Mouse (Mus musculus): ENCODE data around the gene Ccdc91. TPM values are rescaled to one million over a fixed set of nuclear protein-coding genes. Genes with fewer than 3 reads are reported as not detected.

The Ccdc91 gene
- total RNA-seq, 2 experiments from 2014 or later, result 4.9 to 20.5 TPM

GRCm38 (mm10) chr6:147559316-147559715 lies 83.7 kb downstream of the Ccdc91 start:
- no peak for ATAC-seq (replicated peaks; ENCODE audit: low FRiP score, low TSS enrichment, poor library complexity, severe bottlenecking)

GRCm38 (mm10) chr6:147560436-147560835 lies 84.8 kb downstream of the Ccdc91 start:
- ATAC-seq (replicated peaks; ENCODE audit: low FRiP score, low TSS enrichment, poor library complexity, severe bottlenecking), result no peak

GRCm38 (mm10) chr6:147569246-147569645 lies 93.6 kb downstream of the Ccdc91 start:
- no peak for ATAC-seq (replicated peaks; ENCODE audit: low FRiP score, low TSS enrichment, poor library complexity, severe bottlenecking)

GRCm38 (mm10) chr6:147573137-147573536 lies 97.5 kb downstream of the Ccdc91 start:
- ATAC-seq (replicated peaks; ENCODE audit: low FRiP score, low TSS enrichment, poor library complexity, severe bottlenecking), result no peak

- no peak for ATAC-seq (replicated peaks; ENCODE audit: low FRiP score, low TSS enrichment, poor library complexity, severe bottlenecking)
Observed at GRCm38 (mm10) chr6:147574454-147575182, 99.0 kb downstream of the Ccdc91 start.

- ATAC-seq (replicated peaks; ENCODE audit: low FRiP score, low TSS enrichment, poor library complexity, severe bottlenecking), result no peak
Observed at GRCm38 (mm10) chr6:147575183-147575784, 99.7 kb downstream of the Ccdc91 start.

- no peak for ATAC-seq (replicated peaks; ENCODE audit: low FRiP score, low TSS enrichment, poor library complexity, severe bottlenecking)
Observed at GRCm38 (mm10) chr6:147587675-147588074, 112.0 kb downstream of the Ccdc91 start.

GRCm38 (mm10) chr6:147606666-147607065 lies 131.0 kb downstream of the Ccdc91 start:
- peak; percentile 53; the same call in 1 of the 2 replicates for ATAC-seq (replicated peaks; ENCODE audit: low FRiP score, low TSS enrichment, poor library complexity, severe bottlenecking)

- no peak for ATAC-seq (replicated peaks; ENCODE audit: low FRiP score, low TSS enrichment, poor library complexity, severe bottlenecking)
Observed at GRCm38 (mm10) chr6:147607613-147608012, 132.0 kb downstream of the Ccdc91 start.

GRCm38 (mm10) chr6:147615306-147615705 lies 139.7 kb downstream of the Ccdc91 start:
- ATAC-seq (replicated peaks; ENCODE audit: low FRiP score, low TSS enrichment, poor library complexity, severe bottlenecking), result no peak

- ATAC-seq (replicated peaks; ENCODE audit: low FRiP score, low TSS enrichment, poor library complexity, severe bottlenecking), result peak; percentile 78
Observed at GRCm38 (mm10) chr6:147623142-147623541, 147.5 kb downstream of the Ccdc91 start.

GRCm38 (mm10) chr6:147636464-147636863 lies 160.8 kb downstream of the Ccdc91 start:
- no peak for ATAC-seq (replicated peaks; ENCODE audit: low FRiP score, low TSS enrichment, poor library complexity, severe bottlenecking)

GRCm38 (mm10) chr6:147643875-147644274 lies 168.2 kb downstream of the Ccdc91 start:
- no peak for ATAC-seq (replicated peaks; ENCODE audit: low FRiP score, low TSS enrichment, poor library complexity, severe bottlenecking)

- ATAC-seq (replicated peaks; ENCODE audit: low FRiP score, low TSS enrichment, poor library complexity, severe bottlenecking), result no peak
Observed at GRCm38 (mm10) chr6:147644391-147644790, 168.8 kb downstream of the Ccdc91 start.

GRCm38 (mm10) chr6:147646401-147646968 lies 170.9 kb downstream of the Ccdc91 start:
- ATAC-seq (replicated peaks; ENCODE audit: low FRiP score, low TSS enrichment, poor library complexity, severe bottlenecking), result no peak

- ATAC-seq (replicated peaks; ENCODE audit: low FRiP score, low TSS enrichment, poor library complexity, severe bottlenecking), result no peak
Observed at GRCm38 (mm10) chr6:147658025-147658424, 182.4 kb downstream of the Ccdc91 start.

GRCm38 (mm10) chr6:147660718-147661117 lies 185.1 kb downstream of the Ccdc91 start:
- ATAC-seq (replicated peaks; ENCODE audit: low FRiP score, low TSS enrichment, poor library complexity, severe bottlenecking), result no peak

GRCm38 (mm10) chr6:147661841-147662240 lies 186.2 kb downstream of the Ccdc91 start:
- ATAC-seq (replicated peaks; ENCODE audit: low FRiP score, low TSS enrichment, poor library complexity, severe bottlenecking), result no peak

- no peak for ATAC-seq (replicated peaks; ENCODE audit: low FRiP score, low TSS enrichment, poor library complexity, severe bottlenecking)
Observed at GRCm38 (mm10) chr6:147662610-147663009, 187.0 kb downstream of the Ccdc91 start.

GRCm38 (mm10) chr6:147664339-147664738 lies 188.7 kb downstream of the Ccdc91 start:
- peak; percentile 73; the same call in 1 of the 2 replicates for ATAC-seq (replicated peaks; ENCODE audit: low FRiP score, low TSS enrichment, poor library complexity, severe bottlenecking)

GRCm38 (mm10) chr6:147671366-147671765 lies 195.7 kb downstream of the Ccdc91 start:
- ATAC-seq (replicated peaks; ENCODE audit: low FRiP score, low TSS enrichment, poor library complexity, severe bottlenecking), result no peak
